Mouse (Mus musculus): ENCODE results near the gene Spryd7.

GRCm38 (mm10) chr14:61597968-61598367, 41.3 kb upstream of the Spryd7 start, which contains the start of gene Trim13:
- no peak for TF ChIP-seq CTCF (IDR thresholded peaks at IDR 0.05; ENCODE audit: low read depth)
- TF ChIP-seq EP300 (optimal IDR thresholded peaks at IDR 0.05) = no peak

Data from stomach, postnatal 0 days (tissue).